Comparison of ENCODE assay signal across 32 mouse cellular contexts in the genomic region with DNA sequence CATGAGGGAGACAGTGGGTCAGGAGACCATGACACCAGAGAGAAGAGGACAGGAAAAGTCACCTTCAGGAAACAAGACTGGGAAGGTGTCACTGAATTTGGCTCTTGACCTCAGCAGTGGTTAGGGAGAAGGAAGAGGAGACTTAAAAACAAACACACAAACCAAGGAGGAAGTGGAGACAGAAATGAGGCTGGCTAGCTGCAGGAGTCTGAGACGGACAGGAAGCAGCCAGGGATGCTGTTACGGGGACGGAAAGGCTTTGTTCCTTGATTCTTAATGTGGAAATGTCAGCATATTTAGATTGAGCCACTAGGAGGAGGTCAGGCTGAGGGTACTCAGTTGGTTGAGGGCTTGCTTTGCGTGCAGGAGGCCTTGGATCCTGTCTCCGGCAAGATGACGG. TPM values are rescaled to one million over a fixed set of nuclear protein-coding genes. Genes with fewer than 3 reads are reported as not detected.
DNase-seq lines count a peak whose midpoint lies in the region; ATAC-seq lines count a peak whose summit lies in the region.
"Had no signal": no experiment of that assay in that cellular context is flagged by ENCODE, and none has a peak within 500 bp of the region (broad histone marks: within the 10 kb centered on the region; RNA-seq: fewer than 3 reads in every experiment).

No protein-coding gene starts in this region.

- no peak overlapping the region for H3K4me3 ChIP-seq in kidney, embryonic 15.5 days (replicated peaks)
- no peak overlapping the region for H3K4me3 ChIP-seq in lung, embryonic 16.5 days (ENCODE audit: low read length)
- H3K4me3 ChIP-seq in embryonic facial prominence, embryonic 10.5 days: no peak overlapping the region
- H3K4me3 ChIP-seq: embryonic facial prominence, embryonic 15.5 days; forebrain, embryonic 12.5 days; hindbrain, embryonic 15.5 days; lung, embryonic 15.5 days; midbrain, embryonic 12.5 days; neural tube, embryonic 13.5 days had no signal

- 0 out of 2 replicates have a peak overlapping the region, but pooled peaks have one; percentile 22 for H3K27ac ChIP-seq in kidney, embryonic 15.5 days
- no peak overlapping the region for H3K27ac ChIP-seq in lung, embryonic 16.5 days (ENCODE audit: low read length)
- peak overlapping the region; percentile 31; the same call in 1 of the 2 replicates for H3K27ac ChIP-seq in embryonic facial prominence, embryonic 10.5 days (replicated peaks)
- H3K27ac ChIP-seq: embryonic facial prominence, embryonic 15.5 days; forebrain, embryonic 12.5 days; hindbrain, embryonic 15.5 days; lung, embryonic 15.5 days; midbrain, embryonic 12.5 days; neural tube, embryonic 13.5 days had no signal

- H3K9ac ChIP-seq in kidney, embryonic 15.5 days: no peak overlapping the region
- H3K9ac ChIP-seq in lung, embryonic 16.5 days (ENCODE audit: low read length): no peak overlapping the region
- H3K9ac ChIP-seq: embryonic facial prominence, embryonic 15.5 days; forebrain, embryonic 12.5 days; forebrain, postnatal 0 days; hindbrain, embryonic 15.5 days; lung, embryonic 15.5 days; midbrain, embryonic 12.5 days; neural tube, embryonic 13.5 days had no signal

- WGBS in kidney, embryonic 15.5 days: 69% methylated on average over 6 of the region's 6 CpGs
- WGBS in lung, embryonic 16.5 days: 59% methylated on average over 6 of the region's 6 CpGs
- WGBS in embryonic facial prominence, embryonic 10.5 days: 71% methylated on average over 6 of the region's 6 CpGs

- ATAC-seq in kidney, embryonic 15.5 days (replicated peaks; ENCODE audit: low FRiP score): no peak
- peak; percentile 20; the same call in 1 of the 2 replicates for ATAC-seq in lung, embryonic 16.5 days (ENCODE audit: low read depth)
- ATAC-seq in megakaryocyte, adult 5-6 weeks (ENCODE audit: poor library complexity, severe bottlenecking): 0 out of 2 replicates have a peak, but pooled peaks have one; percentile 24
- ATAC-seq: forebrain, postnatal 0 days; inflammation-experienced regulatory T-cells, adult 6 months had no signal

- H3K4me2 ChIP-seq in kidney, embryonic 15.5 days: no peak overlapping the region
- no peak overlapping the region for H3K4me2 ChIP-seq in lung, embryonic 16.5 days (ENCODE audit: low read depth, low read length)
- H3K4me2 ChIP-seq: embryonic facial prominence, embryonic 15.5 days; forebrain, embryonic 12.5 days; hindbrain, embryonic 15.5 days; lung, embryonic 15.5 days; midbrain, embryonic 12.5 days; neural tube, embryonic 13.5 days had no signal

- H3K36me3 ChIP-seq in kidney, embryonic 15.5 days: no peaks in the 10 kb centered on the region
- H3K36me3 ChIP-seq in lung, embryonic 16.5 days (ENCODE audit: control insufficient read depth, insufficient read depth, low read length): no peaks in the 10 kb centered on the region
- H3K36me3 ChIP-seq in embryonic facial prominence, embryonic 10.5 days (replicated peaks): no peaks in the 10 kb centered on the region
- H3K36me3 ChIP-seq: embryonic facial prominence, embryonic 15.5 days; forebrain, embryonic 12.5 days; hindbrain, embryonic 15.5 days; lung, embryonic 15.5 days; midbrain, embryonic 12.5 days; neural tube, embryonic 13.5 days had no signal

- peaks cover 20% of the 10 kb centered on the region for H3K4me1 ChIP-seq in kidney, embryonic 15.5 days
- no peaks in the 10 kb centered on the region for H3K4me1 ChIP-seq in lung, embryonic 16.5 days (replicated peaks; ENCODE audit: control insufficient read depth, insufficient read depth, low read length)
- H3K4me1 ChIP-seq in embryonic facial prominence, embryonic 10.5 days: peaks cover 46% of the 10 kb centered on the region
- H3K4me1 ChIP-seq: hindbrain, embryonic 15.5 days; neural tube, embryonic 13.5 days had no signal

- no peak for DNase-seq in kidney, adult 8-10 months
- DNase-seq in lung, postnatal 4 days: no peak
- DNase-seq in embryonic facial prominence, embryonic 10.5 days (ENCODE audit: low spot score): no peak
- no peak for DNase-seq in ovary, postnatal 36 days (ENCODE audit: low spot score)
- DNase-seq: adrenal gland, adult 8-10 months; B cell, adult 2 months; cerebellum, adult 11 months; cerebellum, adult 9-10 months; cerebellum, postnatal 36 days; forebrain, postnatal 0 days; heart, postnatal 4 days; kidney, adult 2 months; kidney, postnatal 25 days; liver; thymus, postnatal 4 days had no signal

- no peaks in the 10 kb centered on the region for H3K27me3 ChIP-seq in kidney, embryonic 15.5 days
- H3K27me3 ChIP-seq in lung, embryonic 16.5 days (ENCODE audit: control insufficient read depth, insufficient read depth, low read depth, low read length): no peaks in the 10 kb centered on the region
- H3K27me3 ChIP-seq in embryonic facial prominence, embryonic 10.5 days (replicated peaks; ENCODE audit: low read depth, poor library complexity, severe bottlenecking): no peaks in the 10 kb centered on the region
- H3K27me3 ChIP-seq: embryonic facial prominence, embryonic 15.5 days; forebrain, embryonic 12.5 days; hindbrain, embryonic 15.5 days; neural tube, embryonic 13.5 days had no signal

- no peaks in the 10 kb centered on the region for H3K9me3 ChIP-seq in kidney, embryonic 15.5 days (replicated peaks)
- H3K9me3 ChIP-seq in lung, embryonic 16.5 days (ENCODE audit: control insufficient read depth, low read length): no peaks in the 10 kb centered on the region
- no peaks in the 10 kb centered on the region for H3K9me3 ChIP-seq in embryonic facial prominence, embryonic 10.5 days
- H3K9me3 ChIP-seq: embryonic facial prominence, embryonic 15.5 days; forebrain, embryonic 12.5 days; hindbrain, embryonic 15.5 days; lung, embryonic 15.5 days; midbrain, embryonic 12.5 days; neural tube, embryonic 13.5 days had no signal

RNA-seq across cellular contexts. Expression of a gene that starts 8.9 kb away (rescaled TPM):
- polyA plus RNA-seq in kidney, embryonic 15.5 days (2015; fragmentation: Nextera tagmentation; extraction: Ambion mirVana): 0.05 and 0.06 TPM in 2 replicates
- polyA plus RNA-seq in lung, embryonic 16.5 days (2015; fragmentation: Nextera tagmentation; extraction: Ambion mirVana): 0.38 TPM in 1 of 2 replicates, not detected in the other
- polyA plus RNA-seq in embryonic facial prominence, embryonic 10.5 days (2016; fragmentation: Nextera tagmentation; extraction: Ambion mirVana): 0.06 and 0.16 TPM in 2 replicates
- not detected in 2 replicates for total RNA-seq in megakaryocyte, adult 5-6 weeks (2015)
- not detected in 2 replicates for total RNA-seq in megakaryocyte, adult 5-6 weeks (2017)
- total RNA-seq: adrenal gland, adult 8-10 months; gastrocnemius, adult 8-10 months; gastrocnemius, postnatal 4 days had no signal
- polyA plus RNA-seq: forebrain, embryonic 12.5 days; heart, postnatal 0 days; inflammation-experienced regulatory T-cells, adult 6 months; limb, embryonic 11.5 days; liver, embryonic 16.5 days; neural tube, embryonic 13.5 days; stomach, embryonic 14.5 days; thymus, postnatal 0 days had no signal
